Mouse (Mus musculus): ENCODE results near the gene Lrrc10b. TPM values are rescaled to one million over a fixed set of nuclear protein-coding genes. Genes with fewer than 3 reads are reported as not detected.

The Lrrc10b gene
- 10 to 100 TPM; 27.4 to 28.0 TPM for total RNA-seq (2021)
- long read RNA-seq, transcript Lrrc10b-201 (1 exons, 2,103 nt): major isoform, 42 of 42 reads
- long read RNA-seq, partial matches to known transcripts: 0 of 42 reads
- long read RNA-seq, other reads (novel, unspliced or antisense): 0 of 42 reads

- DNase-seq (ENCODE audit: low spot score in 2 of 2): peak; percentile 68 to 74
Measured at GRCm38 (mm10) chr19:10456752-10457483, at the start of gene Lrrc10b. TSS of gene Lrrc10b (minus strand) at chr19:10457473.

- peak; percentile 40 to 44 for DNase-seq (ENCODE audit: low spot score in 2 of 2)
Measured at GRCm38 (mm10) chr19:10502571-10502970, 45.3 kb upstream of the Lrrc10b start.

GRCm38 (mm10) chr19:10500581-10500980 is 43.3 kb upstream of the Lrrc10b start:
- no peak for DNase-seq (ENCODE audit: low spot score in 2 of 2)

GRCm38 (mm10) chr19:10497512-10498160 is 40.4 kb upstream of the Lrrc10b start:
- no peak for DNase-seq (ENCODE audit: low spot score in 2 of 2)

GRCm38 (mm10) chr19:10496976-10497375 is 39.7 kb upstream of the Lrrc10b start:
- DNase-seq (ENCODE audit: low spot score in 2 of 2): no peak

- DNase-seq (ENCODE audit: low spot score in 2 of 2): no peak
Measured at GRCm38 (mm10) chr19:10495670-10496069, 38.4 kb upstream of the Lrrc10b start.

- DNase-seq (ENCODE audit: low spot score in 2 of 2): peak; percentile 61 to 69
Measured at GRCm38 (mm10) chr19:10486264-10486738, 29.0 kb upstream of the Lrrc10b start.

- DNase-seq (ENCODE audit: low spot score in 2 of 2): no peak
Measured at GRCm38 (mm10) chr19:10482703-10483102, 25.4 kb upstream of the Lrrc10b start, which contains the start of gene Ppp1r32. TSS of gene Ppp1r32 (minus strand) at chr19:10482928.

GRCm38 (mm10) chr19:10479541-10479940 is 22.3 kb upstream of the Lrrc10b start:
- DNase-seq (ENCODE audit: low spot score in 2 of 2): no peak

GRCm38 (mm10) chr19:10473779-10474178 is 16.5 kb upstream of the Lrrc10b start:
- DNase-seq (ENCODE audit: low spot score in 2 of 2): no peak

GRCm38 (mm10) chr19:10472958-10473357 is 15.7 kb upstream of the Lrrc10b start:
- DNase-seq (ENCODE audit: low spot score in 2 of 2): no peak

- DNase-seq (ENCODE audit: low spot score in 2 of 2): peak; percentile 47 to 49
Measured at GRCm38 (mm10) chr19:10469171-10469658, 11.9 kb upstream of the Lrrc10b start.

GRCm38 (mm10) chr19:10464427-10464826 is 7.2 kb upstream of the Lrrc10b start:
- DNase-seq (ENCODE audit: low spot score in 2 of 2): no peak

GRCm38 (mm10) chr19:10461584-10461983 is 4.3 kb upstream of the Lrrc10b start:
- no peak for DNase-seq (ENCODE audit: low spot score in 2 of 2)

GRCm38 (mm10) chr19:10459907-10460306 is 2.6 kb upstream of the Lrrc10b start:
- DNase-seq (ENCODE audit: low spot score in 2 of 2): no peak

- DNase-seq (ENCODE audit: low spot score in 2 of 2): no peak
Measured at GRCm38 (mm10) chr19:10458096-10458495, 823 bp upstream of the Lrrc10b start.

GRCm38 (mm10) chr19:10457484-10457800 is 169 bp upstream of the Lrrc10b start:
- peak; percentile 67 to 75 for DNase-seq (ENCODE audit: low spot score in 2 of 2)

- no peak for DNase-seq (ENCODE audit: low spot score in 2 of 2)
Measured at GRCm38 (mm10) chr19:10455437-10455806, 1.9 kb downstream of the Lrrc10b start.

GRCm38 (mm10) chr19:10454718-10455436 is 2.4 kb downstream of the Lrrc10b start:
- no peak for DNase-seq (ENCODE audit: low spot score in 2 of 2)

- DNase-seq (ENCODE audit: low spot score in 2 of 2): peak; percentile 86 to 88
Measured at GRCm38 (mm10) chr19:10449708-10450107, 7.6 kb downstream of the Lrrc10b start.

GRCm38 (mm10) chr19:10449190-10449589 is 8.1 kb downstream of the Lrrc10b start:
- no peak for DNase-seq (ENCODE audit: low spot score in 2 of 2)

GRCm38 (mm10) chr19:10448275-10448674 is 9.0 kb downstream of the Lrrc10b start:
- DNase-seq (ENCODE audit: low spot score in 2 of 2): no peak
